Mouse (Mus musculus) E14TG2a.4 (cell line): ENCODE data around the gene Tmprss5.

Source experiments
- CTCF ChIP-seq: conservative IDR thresholded peaks from 2 replicates; pipeline ENCODE4 v1.5.1; 2014; ENCODE audit warnings: low read length
- NANOG ChIP-seq: IDR thresholded peaks from 2 replicates; pipeline ENCODE4 v1.6.1; 2014; ENCODE audit warnings: borderline replicate concordance, low read length, mixed read lengths
- POU5F1 ChIP-seq: IDR thresholded peaks from 2 replicates; pipeline ENCODE4 v1.6.1; 2014; ENCODE audit warnings: low read length, borderline replicate concordance

- TF ChIP-seq CTCF (no peak), POU5F1 (no peak), NANOG (no peak)
These were observed 38.7 kb downstream of the Tmprss5 start for GRCm38 (mm10) chr9:49119759-49120158.
